ENCODE assay signal across 8 mouse cellular contexts in genomic region chr4:95557333-95557956, GRCm38 (mm10). TPM values are rescaled to one million over a fixed set of nuclear protein-coding genes. Genes with fewer than 3 reads are reported as not detected.
DNase-seq lines count a peak whose midpoint lies in the region; ATAC-seq lines count a peak whose summit lies in the region.

Gene Fggy, plus strand, starts transcription at chr4:95557507.

- peak; percentile 98 for ATAC-seq in embryonic facial prominence, embryonic 13.5 days (ENCODE audit: insufficient number of reproducible peaks, insufficient read depth, low FRiP score, low TSS enrichment, low read depth)
- peak; percentile 100 for ATAC-seq in midbrain, embryonic 11.5 days (ENCODE audit: low FRiP score)

- H3K9ac ChIP-seq in embryonic facial prominence, embryonic 13.5 days = peak within 1 kb of the TSS; percentile 65
- H3K9ac ChIP-seq in midbrain, embryonic 11.5 days (ENCODE audit: low read length) = peak within 1 kb of the TSS; percentile 66

- WGBS in embryonic facial prominence, embryonic 13.5 days = 21% methylated on average over 12 of the region's 12 CpGs
- 28% methylated on average over 12 of the region's 12 CpGs for WGBS in midbrain, embryonic 11.5 days

- peaks cover 25% of the 10 kb centered on the region for H3K4me1 ChIP-seq in embryonic facial prominence, embryonic 13.5 days
- 0 out of 2 replicates have a peak, but pooled peaks cover 2% of the 10 kb centered on the region for H3K4me1 ChIP-seq in midbrain, embryonic 11.5 days (ENCODE audit: control insufficient read depth, insufficient read depth, low read length)

- H3K9me3 ChIP-seq in embryonic facial prominence, embryonic 13.5 days = no peaks in the 10 kb centered on the region
- no peaks in the 10 kb centered on the region for H3K9me3 ChIP-seq in midbrain, embryonic 11.5 days (ENCODE audit: control insufficient read depth, low read length)

- H3K36me3 ChIP-seq in embryonic facial prominence, embryonic 13.5 days = no peaks in the 10 kb centered on the region
- H3K36me3 ChIP-seq in midbrain, embryonic 11.5 days (ENCODE audit: control insufficient read depth, insufficient read depth, low read length) = no peaks in the 10 kb centered on the region

- peak within 1 kb of the TSS; percentile 64 for H3K4me2 ChIP-seq in embryonic facial prominence, embryonic 13.5 days
- H3K4me2 ChIP-seq in midbrain, embryonic 11.5 days = peak within 1 kb of the TSS; percentile 53

- intact Hi-C loops in left cerebral cortex, postnatal 4 days (cut with DNase I) = loop anchor here (10.0 kb wide), 1 partner anchor 307 kb away; no protein-coding TSS in a partner anchor

- H3K27ac ChIP-seq in embryonic facial prominence, embryonic 13.5 days = peak within 1 kb of the TSS; percentile 83
- no peak within 1 kb of the TSS for H3K27ac ChIP-seq in midbrain, embryonic 11.5 days (ENCODE audit: low read depth, low read length)

- DNase-seq in adrenal gland, postnatal 4 days (ENCODE audit: low spot score in 2 of 2) = peak; percentile 94 to 95
- DNase-seq in heart, adult 11 months = peak; percentile 100
- DNase-seq in kidney, adult 11 months = peak; percentile 98
- DNase-seq in left cerebral cortex, postnatal 4 days = peak; percentile 96
- peak; percentile 99 for DNase-seq in midbrain, embryonic 11.5 days (ENCODE audit: low spot score, missing footprints)
- DNase-seq in right cerebral cortex, postnatal 4 days = peak; percentile 93
- DNase-seq in yolk sac, embryonic 10.5 days (ENCODE audit: low spot score) = peak; percentile 94

- H3K27me3 ChIP-seq in embryonic facial prominence, embryonic 13.5 days = no peaks in the 10 kb centered on the region
- no peaks in the 10 kb centered on the region for H3K27me3 ChIP-seq in midbrain, embryonic 11.5 days (ENCODE audit: control insufficient read depth, insufficient read depth, low read length)

- peak within 1 kb of the TSS; percentile 42 for H3K4me3 ChIP-seq in embryonic facial prominence, embryonic 13.5 days
- H3K4me3 ChIP-seq in midbrain, embryonic 11.5 days (ENCODE audit: low read depth, low read length) = peak within 1 kb of the TSS; percentile 31

RNA-seq across cellular contexts. Expression of gene Fggy, which starts in this region (rescaled TPM):
- total RNA-seq in adrenal gland, postnatal 4 days (2021) = 10 to 100 TPM; 48.2 to 60.9 TPM
- polyA plus RNA-seq in embryonic facial prominence, embryonic 13.5 days (2015; fragmentation: Nextera tagmentation; extraction: Ambion mirVana) = 9.3 and 11.4 TPM in 2 replicates
- 1 to 10 TPM; 8.3 to 9.2 TPM for total RNA-seq in left cerebral cortex, postnatal 4 days (2021)
- polyA plus RNA-seq in midbrain, embryonic 11.5 days (2014; fragmentation: Nextera tagmentation; extraction: Ambion mirVana) = 8.2 and 9.3 TPM in 2 replicates

Comparison
In these comparisons a context has a peak if more than half of its experiments do, and no peak if none do; other contexts are left out.
1. RNA of gene Fggy (total RNA-seq): 48.2 to 60.9 TPM in adrenal gland, postnatal 4 days; 8.3 to 9.2 TPM in left cerebral cortex, postnatal 4 days; every median in the first group is over 4 times any median in the second.
2. Peak in every context shown above with its lines, with median percentiles within 50 percentile points of each other: DNase-seq.